Mouse (Mus musculus) hindbrain, embryonic 16.5 days (tissue): ENCODE results near the gene Uvrag. TPM values are rescaled to one million over a fixed set of nuclear protein-coding genes. Genes with fewer than 3 reads are reported as not detected.

ENCODE experiments used
- ATAC-seq: fragments of 200-750 bp; cut with Nextera tagmentation; 2 replicates; pipeline ENCODE4 v1.8.0; 2017; ENCODE audit warnings: moderate TSS enrichment, moderate library complexity
- H3K27ac ChIP-seq: fragments of 300-500 bp; sonication (generic); 2 replicates; pipeline ENCODE4 v1.5.1; 2014; ENCODE audit warnings: low read depth, mild to moderate bottlenecking, control low read depth, low read length, moderate library complexity
- H3K27me3 ChIP-seq: fragments of 300-500 bp; sonication (generic); replicated peaks from 2 replicates; pipeline ENCODE4 v1.6.1; 2014; ENCODE audit warnings: low read length; ENCODE audit not compliant: control insufficient read depth, insufficient read depth
- H3K36me3 ChIP-seq: fragments of 300-500 bp; sonication (generic); 2 replicates; pipeline ENCODE4 v1.6.1; 2014; ENCODE audit warnings: mild to moderate bottlenecking, low read length, moderate library complexity, mixed read lengths; ENCODE audit not compliant: control insufficient read depth, insufficient read depth
- H3K4me1 ChIP-seq: fragments of 300-500 bp; sonication (generic); 2 replicates; pipeline ENCODE4 v1.6.1; 2014; ENCODE audit warnings: low read depth, low read length; ENCODE audit not compliant: control insufficient read depth, insufficient read depth
- H3K4me2 ChIP-seq: fragments of 300-500 bp; sonication (generic); 2 replicates; pipeline ENCODE4 v1.6.1; 2014; ENCODE audit warnings: mild to moderate bottlenecking, low read length, control low read depth, moderate library complexity
- H3K4me3 ChIP-seq: fragments of 300-500 bp; sonication (generic); 2 replicates; pipeline ENCODE4 v1.5.1; 2014; ENCODE audit warnings: mild to moderate bottlenecking, low read length, control low read depth, moderate library complexity
- H3K9ac ChIP-seq: fragments of 300-500 bp; sonication (generic); 2 replicates; pipeline ENCODE4 v1.6.1; 2014; ENCODE audit warnings: low read depth, mild to moderate bottlenecking, control low read depth, low read length, moderate library complexity
- H3K9me3 ChIP-seq: fragments of 300-500 bp; sonication (generic); 2 replicates; pipeline ENCODE4 v1.6.1; 2014; ENCODE audit warnings: mild to moderate bottlenecking, low read length, moderate library complexity; ENCODE audit not compliant: control insufficient read depth
- WGBS: fragments of 180-500 bp; shearing (Covaris S2); extraction: QIAGEN DNeasy Blood & Tissue Kit; methylation state at CpG from one replicate; pipeline ENCODE4 v1.1.7; 2014; 5-methylcytosine and 5-hydroxymethylcytosine counted together
- polyA plus RNA-seq: library from polyadenylated mRNA; unstranded; fragments of >200 nt; fragmentation: Nextera tagmentation; extraction: Ambion mirVana; gene quantifications from 2 replicates; pipeline ENCODE4 v1.2.1, GENCODE M21; 2015

The Uvrag gene
- polyA plus RNA-seq, 1 experiment from 2014 or later, result 14.4 TPM

DNA sequence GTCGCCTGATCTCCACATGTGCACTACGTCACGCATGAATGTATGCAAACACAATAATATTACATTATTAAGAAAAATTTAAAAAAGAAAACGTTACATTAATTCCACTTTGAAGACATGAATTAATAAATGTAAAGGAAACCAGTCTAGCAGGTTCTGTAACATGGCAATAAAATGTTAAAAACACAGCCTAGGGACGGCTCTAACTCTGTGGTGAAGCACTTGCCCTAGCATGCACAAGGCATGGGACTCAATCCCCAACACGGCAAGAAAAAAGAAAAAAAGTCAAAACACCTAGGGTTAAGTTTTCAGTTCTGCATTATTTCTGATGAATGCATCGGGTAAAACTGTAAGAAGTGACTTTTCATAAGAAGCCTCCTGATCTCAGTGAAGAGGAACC, 143.2 kb downstream of the Uvrag start:
- Histone ChIP-seq H3K4me1 (no peaks in the 10 kb centered on the region), H3K9ac (no peak overlapping the region), H3K4me2 (no peak overlapping the region), H3K27ac (no peak overlapping the region), H3K36me3 (no peaks in the 10 kb centered on the region), H3K4me3 (no peak overlapping the region), H3K9me3 (no peaks in the 10 kb centered on the region), H3K27me3 (no peaks in the 10 kb centered on the region)
- ATAC-seq, result no peak
- 93% methylated on average over 7 of the region's 7 CpGs for WGBS

DNA sequence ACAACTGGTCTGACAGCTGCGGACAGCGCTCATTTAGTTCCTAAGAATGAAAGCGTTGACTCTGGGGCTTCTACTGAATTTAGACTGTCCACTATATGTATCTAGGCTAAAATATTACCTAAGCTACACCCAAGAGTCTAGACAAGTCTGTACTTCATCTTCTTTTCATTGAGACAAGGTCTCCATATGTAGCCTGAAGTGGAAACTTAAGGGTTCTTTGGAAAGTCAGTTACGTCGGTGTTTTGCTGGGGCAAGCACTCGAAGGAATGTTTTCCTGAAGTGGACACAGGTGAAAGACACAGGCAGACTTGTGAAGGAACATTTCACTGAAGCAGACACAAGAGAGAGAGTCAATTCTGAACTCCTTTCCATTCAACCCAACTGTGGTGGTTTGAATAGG, 144.2 kb downstream of the Uvrag start:
- Histone ChIP-seq H3K4me3 (no peak overlapping the region), H3K9me3 (no peaks in the 10 kb centered on the region), H3K27ac (no peak overlapping the region), H3K36me3 (no peaks in the 10 kb centered on the region), H3K4me2 (no peak overlapping the region), H3K9ac (no peak overlapping the region), H3K4me1 (no peaks in the 10 kb centered on the region), H3K27me3 (no peaks in the 10 kb centered on the region)
- no peak for ATAC-seq
- 97% methylated on average over 6 of the region's 6 CpGs for WGBS

DNA sequence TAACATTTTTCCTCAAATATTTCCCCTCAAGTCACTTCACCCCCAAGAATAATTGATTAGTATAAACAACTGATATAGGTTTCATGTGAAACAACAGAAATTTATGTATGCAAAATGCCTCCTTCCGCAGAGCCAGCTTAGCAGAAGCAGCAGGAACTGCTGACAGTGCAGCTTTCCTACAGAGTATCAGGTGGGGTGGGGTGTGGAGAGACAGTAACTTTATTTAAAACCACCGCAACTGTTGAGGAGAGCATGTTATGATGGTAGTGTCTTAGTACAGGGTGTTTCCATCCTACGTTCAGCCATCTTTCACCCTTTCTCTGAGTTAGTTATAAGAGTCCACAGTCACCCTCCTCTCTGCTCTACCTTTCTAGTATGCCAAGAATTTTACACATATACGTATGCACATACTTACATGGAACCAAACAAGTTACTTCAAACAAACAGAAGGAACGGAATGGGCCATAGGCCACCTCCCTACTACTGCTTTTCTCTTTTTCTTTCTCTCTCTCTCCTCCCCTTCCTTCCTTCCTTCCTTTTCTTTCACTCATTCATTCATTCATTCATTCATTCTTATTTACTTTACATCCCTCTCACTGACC, 145.7 kb downstream of the Uvrag start:
- Histone ChIP-seq H3K9me3 (no peaks in the 10 kb centered on the region), H3K4me3 (no peak overlapping the region), H3K9ac (no peak overlapping the region), H3K4me1 (no peaks in the 10 kb centered on the region), H3K27me3 (no peaks in the 10 kb centered on the region), H3K27ac (no peak overlapping the region), H3K36me3 (no peaks in the 10 kb centered on the region), H3K4me2 (no peak overlapping the region)
- 82% methylated on average over 5 of the region's 5 CpGs for WGBS
- no peak for ATAC-seq

DNA sequence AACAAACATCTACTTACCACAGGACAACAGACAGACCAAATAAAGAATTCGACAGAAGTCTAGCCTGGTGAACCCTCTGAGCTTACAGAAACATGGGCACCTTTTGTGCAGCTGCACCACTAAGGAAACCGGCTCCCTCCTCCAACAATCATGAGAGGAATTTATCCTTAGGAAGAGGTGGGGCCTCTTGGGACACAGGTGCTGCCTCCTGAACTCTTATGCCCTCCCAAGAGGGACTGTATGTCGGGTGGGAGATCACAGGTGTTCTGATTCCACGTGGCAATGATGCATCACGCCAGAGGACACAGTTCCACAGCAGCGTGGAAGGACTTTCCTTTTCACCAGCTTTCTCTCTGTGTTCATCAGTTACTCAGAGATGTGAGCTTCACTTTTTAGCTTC, 146.8 kb downstream of the Uvrag start:
- Histone ChIP-seq H3K4me2 (no peak overlapping the region), H3K9me3 (no peaks in the 10 kb centered on the region), H3K36me3 (no peaks in the 10 kb centered on the region), H3K27ac (no peak overlapping the region), H3K27me3 (no peaks in the 10 kb centered on the region), H3K4me3 (no peak overlapping the region), H3K4me1 (no peaks in the 10 kb centered on the region), H3K9ac (no peak overlapping the region)
- ATAC-seq, result no peak
- 74% methylated on average over 6 of the region's 6 CpGs for WGBS

DNA sequence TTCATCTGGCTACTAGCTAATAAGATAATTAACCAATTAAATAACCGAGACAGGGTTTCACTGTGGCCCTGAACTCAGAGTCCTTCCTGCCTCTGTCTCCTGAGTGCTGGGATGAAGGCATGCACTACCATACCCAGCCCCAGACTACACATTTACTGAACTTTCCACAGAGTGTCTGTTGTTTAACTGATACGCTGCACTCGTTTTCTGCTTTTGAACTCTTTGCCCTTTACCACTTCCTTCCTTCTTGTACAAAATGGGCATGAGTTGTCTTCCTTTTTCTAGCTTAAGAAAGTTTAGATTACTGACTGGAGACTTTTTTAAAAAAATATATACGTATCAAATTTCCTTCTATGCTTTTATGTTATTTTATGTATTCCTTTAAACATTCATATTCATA, 147.5 kb downstream of the Uvrag start:
- Histone ChIP-seq H3K27ac (no peak overlapping the region), H3K4me3 (no peak overlapping the region), H3K9me3 (no peaks in the 10 kb centered on the region), H3K27me3 (no peaks in the 10 kb centered on the region), H3K9ac (no peak overlapping the region), H3K4me2 (no peak overlapping the region), H3K36me3 (no peaks in the 10 kb centered on the region), H3K4me1 (no peaks in the 10 kb centered on the region)
- no peak for ATAC-seq
- WGBS, result 81% methylated on average over 4 of the region's 4 CpGs

DNA sequence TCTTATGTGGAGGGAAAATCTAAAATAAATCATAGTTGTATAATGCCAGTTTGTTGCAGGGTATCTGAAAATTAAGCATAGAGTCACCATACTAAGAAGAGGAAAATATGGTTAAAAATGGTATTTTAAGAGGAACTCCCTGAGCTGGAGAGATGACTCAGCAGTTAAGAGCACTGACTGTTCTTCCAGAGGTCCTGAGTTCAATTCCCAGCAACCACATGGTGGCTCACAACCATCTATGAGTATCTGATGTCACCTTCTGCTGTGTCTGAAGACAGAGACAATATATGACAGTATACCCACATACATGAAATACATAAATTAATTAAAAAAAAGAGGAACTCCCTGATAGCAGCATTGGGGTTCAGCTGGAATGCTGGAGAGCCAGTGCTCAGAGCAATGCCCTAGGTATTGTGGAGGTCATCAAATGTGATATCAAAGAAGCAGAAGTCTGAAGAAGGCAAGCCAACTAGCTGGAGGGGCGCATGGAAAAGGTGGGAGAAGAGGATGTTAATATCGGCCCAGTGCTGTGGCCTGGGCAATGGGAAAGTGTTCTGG, 149.7 kb downstream of the Uvrag start:
- no peak overlapping the region for H3K4me3 ChIP-seq
- no peaks in the 10 kb centered on the region for H3K4me1 ChIP-seq
- no peak overlapping the region for H3K27ac ChIP-seq
- WGBS, result 92% methylated on average over 2 of the region's 2 CpGs
- no peaks in the 10 kb centered on the region for H3K36me3 ChIP-seq
- H3K27me3 ChIP-seq, result no peaks in the 10 kb centered on the region
- no peak overlapping the region for H3K4me2 ChIP-seq
- ATAC-seq, result no peak
- no peak overlapping the region for H3K9ac ChIP-seq
- H3K9me3 ChIP-seq, result no peaks in the 10 kb centered on the region

DNA sequence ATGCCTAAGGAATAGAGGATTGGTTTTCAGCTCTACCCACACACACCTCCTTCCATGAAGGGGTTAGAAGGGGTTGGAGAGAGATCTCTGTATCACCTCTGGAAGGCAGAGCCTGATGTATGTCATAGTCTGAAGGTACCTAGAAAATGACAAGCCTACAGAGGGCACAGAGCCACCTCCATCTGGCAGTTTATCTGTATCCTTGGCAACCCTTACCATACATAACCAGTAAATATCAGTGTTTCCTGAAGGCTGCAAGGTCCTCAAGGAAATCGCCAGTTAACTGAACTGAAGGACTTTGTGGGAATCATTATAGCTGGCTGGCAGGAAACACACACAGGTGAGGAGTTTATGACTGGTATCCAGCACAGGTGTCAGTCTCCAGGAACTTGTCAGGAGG, 150.4 kb downstream of the Uvrag start:
- 96% methylated on average over 1 of the region's 1 CpGs for WGBS
- Histone ChIP-seq H3K9ac (no peak overlapping the region), H3K27ac (no peak overlapping the region), H3K4me3 (no peak overlapping the region), H3K27me3 (no peaks in the 10 kb centered on the region), H3K9me3 (no peaks in the 10 kb centered on the region), H3K4me1 (no peaks in the 10 kb centered on the region), H3K4me2 (no peak overlapping the region), H3K36me3 (no peaks in the 10 kb centered on the region)
- no peak for ATAC-seq

DNA sequence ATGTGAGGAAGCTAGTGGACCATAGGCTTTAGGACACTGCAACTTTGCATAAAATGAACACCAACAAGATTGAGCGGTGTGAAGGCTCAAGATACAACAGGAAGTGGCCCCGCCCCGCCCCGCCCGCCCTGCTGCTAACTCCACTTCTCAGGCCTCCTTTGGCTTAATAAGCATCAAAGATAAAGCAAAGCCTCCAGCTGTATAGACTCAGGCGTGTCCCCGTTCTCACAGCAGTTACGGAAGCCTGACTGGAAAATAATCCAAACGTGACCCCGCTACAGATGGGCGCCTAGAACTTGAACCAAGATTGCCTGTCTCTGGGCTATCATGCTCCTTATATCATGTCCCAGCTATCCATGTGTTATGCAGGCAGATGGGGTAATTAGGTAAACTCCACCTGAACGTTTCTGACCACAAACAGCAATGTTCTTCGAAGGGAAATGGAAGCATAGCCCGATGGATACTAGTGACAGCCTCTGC, 153.9 kb downstream of the Uvrag start:
- H3K4me2 ChIP-seq, result no peak overlapping the region
- ATAC-seq, result no peak
- no peak overlapping the region for H3K27ac ChIP-seq
- WGBS, result 93% methylated on average over 14 of the region's 14 CpGs
- no peaks in the 10 kb centered on the region for H3K9me3 ChIP-seq
- no peaks in the 10 kb centered on the region for H3K4me1 ChIP-seq
- no peaks in the 10 kb centered on the region for H3K27me3 ChIP-seq
- no peaks in the 10 kb centered on the region for H3K36me3 ChIP-seq
- no peak overlapping the region for H3K4me3 ChIP-seq
- H3K9ac ChIP-seq, result no peak overlapping the region

DNA sequence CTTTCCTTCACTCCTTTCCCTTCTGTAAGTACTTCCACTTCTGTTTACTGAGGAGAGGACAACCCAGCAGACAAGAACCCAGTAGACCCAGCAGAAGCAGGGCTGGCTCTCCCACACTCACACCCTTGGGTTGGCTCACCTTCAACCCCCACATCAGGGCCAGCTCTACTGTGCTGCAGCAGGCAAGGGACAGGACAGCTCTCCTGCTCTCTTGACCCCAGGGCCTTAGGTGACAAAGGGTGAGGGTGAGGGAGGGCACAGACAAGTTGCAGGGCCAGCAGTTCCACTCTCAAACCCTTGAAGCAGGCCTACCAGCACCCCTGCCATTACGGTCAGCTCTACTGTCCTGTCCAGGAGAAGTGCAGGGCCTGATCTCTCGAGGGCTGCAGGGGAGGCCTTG, 155.0 kb downstream of the Uvrag start:
- Histone ChIP-seq H3K36me3 (no peaks in the 10 kb centered on the region), H3K9ac (no peak overlapping the region), H3K9me3 (no peaks in the 10 kb centered on the region), H3K27ac (no peak overlapping the region), H3K4me1 (no peaks in the 10 kb centered on the region), H3K27me3 (no peaks in the 10 kb centered on the region), H3K4me2 (no peak overlapping the region), H3K4me3 (no peak overlapping the region)
- 85% methylated on average over 2 of the region's 2 CpGs for WGBS
- ATAC-seq, result 0 out of 2 replicates have a peak, but pooled peaks have one; percentile 17
